Mouse (Mus musculus) liver, adult 2 months (tissue): ENCODE measurements at regions not wholly inside any gene's neighbourhood (a gene's known extent, or its start where the extent isn't known, plus 50 kb on each side); places are given as distances from the start of the nearest gene placed in this dataset.

Experiments used
- CTCF ChIP-seq: fragments of 200-500 bp; IDR thresholded peaks from 2 replicates; pipeline ENCODE4 v1.5.1; 2011; ENCODE audit warnings: low read depth, low read length, control low read depth
- POLR2A ChIP-seq: fragments of 200-500 bp; IDR thresholded peaks from 2 replicates; pipeline ENCODE4 v1.6.1; 2011; ENCODE audit warnings: low read length, control low read depth; ENCODE audit not compliant: insufficient read depth; ENCODE audit errors: extremely low read depth

DNA sequence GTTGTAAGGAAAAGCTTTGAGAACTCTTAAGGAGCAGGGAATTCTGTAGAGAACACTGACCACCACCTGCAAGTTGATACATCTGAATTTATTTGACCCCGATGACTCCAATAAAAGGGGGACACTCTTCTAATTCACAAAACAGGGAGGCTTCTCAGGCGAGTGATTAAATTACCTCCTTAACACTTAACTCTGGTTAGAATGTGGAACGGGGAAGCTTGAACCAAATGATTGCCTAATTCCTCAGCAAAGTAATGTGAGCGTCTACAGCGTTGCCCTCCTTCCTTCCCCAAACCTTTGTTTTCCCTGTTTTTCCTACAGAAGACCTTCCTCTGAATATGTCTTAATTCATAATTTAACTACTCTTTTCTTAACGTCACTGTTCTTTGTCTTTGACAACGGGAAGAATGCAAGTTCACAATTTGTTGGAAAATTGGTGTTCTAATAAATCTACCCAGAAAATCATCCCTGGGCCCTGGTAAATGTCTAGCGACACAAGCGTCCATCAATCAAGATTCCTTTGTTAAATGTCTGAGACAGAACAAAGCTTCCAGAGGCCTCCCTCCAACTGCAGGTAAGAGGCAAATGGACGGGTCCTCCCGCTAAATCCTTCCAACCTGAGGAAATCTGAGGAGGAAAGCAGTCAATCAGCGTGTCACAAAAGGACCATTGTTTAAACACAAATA, 236.8 kb upstream of the Gpc5 start:
- TF ChIP-seq CTCF (no peak), POLR2A (no peak)
